Mouse (Mus musculus): ENCODE results near the gene Hist1h2be.
A peak's percentile ranks its signal among the peaks of the same experiment; 100 is the strongest.
"Not testable (repeated sequence)": the region's sequence is repeated elsewhere in the genome, so short reads cannot be mapped to it uniquely, and the experiment has no call there.

Gene Hist1h2be

DNA sequence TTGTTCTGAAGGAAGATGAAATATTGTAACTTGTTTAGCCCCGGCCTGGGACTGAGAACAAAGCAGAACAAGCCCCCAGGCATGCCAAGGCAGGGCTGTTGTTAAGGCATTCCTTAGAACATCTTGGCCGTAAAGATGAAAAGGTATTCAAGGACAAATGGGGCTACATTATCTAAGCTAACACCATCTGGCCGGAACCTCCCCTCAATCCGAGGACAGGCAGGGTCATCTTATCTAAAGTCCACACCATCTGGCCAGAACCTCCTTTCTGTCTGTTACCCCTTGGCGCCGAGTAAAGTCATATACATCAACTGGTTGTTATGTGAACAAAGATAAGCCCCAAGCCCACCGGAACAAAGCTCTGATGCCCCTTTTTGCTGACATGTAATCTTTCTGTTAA lies 29.0 kb downstream of the Hist1h2be start:
- not testable (repeated sequence) for DNase-seq (ENCODE audit: low read depth, low spot score)

DNA sequence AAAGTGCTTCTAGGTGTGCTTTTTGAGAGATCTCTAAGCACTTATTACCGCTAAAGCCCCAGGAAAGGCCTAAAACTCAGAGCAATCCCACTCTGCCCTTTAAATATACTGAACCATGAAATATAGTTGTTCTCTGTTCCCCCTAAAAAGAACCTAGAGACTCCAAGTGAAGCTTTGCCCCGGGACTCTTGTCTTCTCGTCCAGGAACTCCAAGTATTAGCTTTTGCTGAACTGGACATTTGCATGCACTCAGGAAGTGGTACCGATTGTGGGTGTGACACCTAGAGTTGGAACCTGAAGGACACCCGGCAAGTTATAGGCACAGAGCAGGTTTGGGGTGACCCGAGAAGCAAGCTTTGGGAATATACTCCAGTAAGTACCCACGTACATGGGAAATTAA lies 29.7 kb downstream of the Hist1h2be start:
- DNase-seq (ENCODE audit: low read depth, low spot score) = no peak

- DNase-seq (ENCODE audit: low read depth, low spot score) = no peak
Measured at GRCm38 (mm10) chr13:23586940-23587225, 34.0 kb downstream of the Hist1h2be start.

- DNase-seq (ENCODE audit: low read depth, low spot score) = no peak
Measured at GRCm38 (mm10) chr13:23586099-23586939, 34.6 kb downstream of the Hist1h2be start.

- peak; percentile 76 for DNase-seq (ENCODE audit: low read depth, low spot score)
Measured at GRCm38 (mm10) chr13:23585442-23586098, 35.4 kb downstream of the Hist1h2be start.

- peak; percentile 36 for DNase-seq (ENCODE audit: low read depth, low spot score)
Measured at GRCm38 (mm10) chr13:23585029-23585441, 35.9 kb downstream of the Hist1h2be start.

- no peak for DNase-seq (ENCODE audit: low read depth, low spot score)
Measured at GRCm38 (mm10) chr13:23584331-23584730, 36.6 kb downstream of the Hist1h2be start.

DNA sequence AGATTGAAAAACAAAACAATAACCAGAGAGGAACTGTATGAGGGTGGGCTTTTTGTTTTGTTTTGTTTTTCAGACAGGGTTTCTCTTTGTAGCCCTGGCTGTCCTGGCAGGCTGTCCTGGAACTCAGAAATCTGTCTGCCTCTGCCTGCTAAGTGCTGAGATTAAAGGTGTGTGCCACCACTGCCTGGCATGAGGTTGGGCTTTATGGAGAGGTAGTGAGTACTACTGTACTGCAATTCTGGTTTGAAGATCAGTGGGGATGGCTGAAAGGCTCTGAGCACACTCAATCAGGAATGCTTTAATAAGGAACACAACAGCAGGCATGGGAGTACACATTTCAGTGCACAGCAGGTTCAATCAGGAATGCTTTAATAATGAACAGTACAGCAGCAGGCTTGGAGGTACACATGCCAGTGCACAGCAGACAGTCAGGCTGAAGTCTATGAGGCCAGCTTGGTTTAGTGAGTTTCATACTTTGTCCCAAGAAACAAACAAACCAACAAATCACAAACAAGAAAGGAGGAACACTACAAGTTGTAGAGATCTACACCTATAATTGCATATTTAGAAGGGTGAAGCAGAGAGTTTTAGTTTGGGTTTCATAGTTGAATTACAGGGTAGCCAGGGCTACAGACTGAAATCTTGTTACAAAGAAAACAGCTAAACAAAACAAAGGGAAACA lies 37.4 kb downstream of the Hist1h2be start:
- DNase-seq (ENCODE audit: low read depth, low spot score) = no peak

DNA sequence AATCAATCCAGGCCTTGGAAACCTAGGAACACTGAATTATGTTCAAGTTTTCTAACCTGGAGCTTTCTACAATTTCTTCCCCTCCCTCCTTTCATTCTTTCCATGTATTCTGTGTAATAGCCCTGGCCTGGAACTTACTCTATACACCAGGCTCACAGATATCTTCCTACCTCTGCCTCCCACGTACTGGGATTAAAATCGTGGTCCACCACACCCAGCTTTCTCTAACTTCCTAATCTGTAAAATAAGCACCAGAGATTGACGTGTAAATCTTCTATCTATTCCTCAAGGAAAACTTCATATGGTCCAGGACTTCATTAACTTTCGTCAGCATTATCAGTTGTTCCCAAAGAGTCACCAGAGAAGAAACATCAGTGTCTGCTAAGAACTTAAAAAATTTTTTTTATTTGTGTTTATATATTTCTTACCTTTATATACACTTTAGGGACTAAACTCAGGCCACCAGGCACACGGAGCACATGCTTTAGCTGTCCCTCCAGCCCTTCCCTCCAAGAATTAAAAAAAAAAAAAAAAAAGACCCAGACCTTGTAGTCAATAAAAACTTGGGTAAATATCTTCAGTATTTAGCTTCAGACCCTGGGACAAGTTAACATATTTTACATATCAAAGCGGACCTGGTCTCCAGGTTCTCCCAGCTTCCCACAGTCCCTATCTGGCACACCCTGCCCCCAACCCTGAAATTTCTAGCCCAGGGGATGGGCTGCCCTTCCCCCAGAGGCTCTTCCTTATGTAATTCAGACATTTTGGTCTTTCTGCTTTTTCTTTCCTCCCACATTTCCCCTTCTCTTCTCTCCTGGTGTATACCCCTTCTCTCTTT lies 38.5 kb downstream of the Hist1h2be start:
- no peak for DNase-seq (ENCODE audit: low read depth, low spot score)

DNA sequence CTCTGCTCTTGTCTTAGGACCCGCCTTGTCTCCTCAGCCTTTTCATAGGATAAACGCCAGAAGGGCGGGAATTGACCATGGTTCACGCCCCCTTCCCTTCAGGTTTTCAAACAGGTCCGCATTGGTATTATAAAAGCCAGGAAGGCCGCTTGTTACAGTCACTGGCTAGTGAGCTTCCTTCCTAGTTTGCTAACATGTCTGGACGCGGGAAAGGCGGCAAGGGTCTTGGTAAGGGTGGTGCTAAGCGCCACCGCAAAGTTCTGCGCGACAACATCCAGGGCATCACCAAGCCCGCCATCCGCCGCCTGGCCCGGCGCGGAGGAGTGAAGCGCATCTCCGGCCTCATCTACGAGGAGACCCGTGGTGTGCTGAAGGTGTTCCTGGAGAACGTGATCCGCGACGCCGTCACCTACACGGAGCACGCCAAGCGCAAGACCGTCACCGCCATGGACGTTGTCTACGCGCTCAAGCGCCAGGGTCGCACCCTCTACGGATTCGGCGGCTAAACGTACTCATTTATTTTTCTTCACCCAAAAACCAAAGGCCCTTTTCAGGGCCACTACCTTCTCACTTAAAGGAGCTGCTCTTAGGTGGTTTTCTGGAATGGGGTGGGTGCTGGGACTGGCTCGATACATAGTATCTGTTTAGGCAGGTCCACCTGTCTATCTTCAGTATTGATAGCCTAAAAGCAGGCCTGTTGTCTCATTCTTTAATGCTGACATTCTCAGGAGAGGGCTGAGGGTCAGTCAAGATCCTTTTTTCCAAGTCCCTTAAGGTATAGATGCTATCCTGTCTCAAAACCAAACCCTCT lies 39.3 kb downstream of the Hist1h2be start, which contains the start of gene Hist1h4d:
Gene Hist1h4d (plus strand): TSS at position 191 of the 811 bp plus-strand sequence.
- peak; percentile 94 for DNase-seq (ENCODE audit: low read depth, low spot score)

DNA sequence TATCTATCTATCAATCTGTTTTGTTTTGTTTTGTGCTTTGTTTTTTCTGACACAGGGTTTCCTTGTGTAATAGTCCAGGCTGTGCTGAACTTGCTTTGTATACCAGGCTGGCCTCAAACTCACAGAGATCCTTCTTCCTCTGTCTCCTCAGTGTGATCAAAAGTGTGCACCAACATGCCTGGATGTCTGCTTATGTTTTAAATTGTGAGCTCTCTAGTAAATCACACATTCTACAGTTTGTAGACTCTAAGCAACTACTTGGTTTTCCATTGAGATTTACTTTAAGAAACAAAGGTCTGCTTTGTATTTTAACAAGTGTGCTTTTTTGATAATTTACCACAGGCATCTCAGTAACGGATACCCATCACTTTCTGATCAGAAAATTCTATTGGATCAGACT lies 43.1 kb downstream of the Hist1h2be start:
- DNase-seq (ENCODE audit: low read depth, low spot score) = no peak

DNA sequence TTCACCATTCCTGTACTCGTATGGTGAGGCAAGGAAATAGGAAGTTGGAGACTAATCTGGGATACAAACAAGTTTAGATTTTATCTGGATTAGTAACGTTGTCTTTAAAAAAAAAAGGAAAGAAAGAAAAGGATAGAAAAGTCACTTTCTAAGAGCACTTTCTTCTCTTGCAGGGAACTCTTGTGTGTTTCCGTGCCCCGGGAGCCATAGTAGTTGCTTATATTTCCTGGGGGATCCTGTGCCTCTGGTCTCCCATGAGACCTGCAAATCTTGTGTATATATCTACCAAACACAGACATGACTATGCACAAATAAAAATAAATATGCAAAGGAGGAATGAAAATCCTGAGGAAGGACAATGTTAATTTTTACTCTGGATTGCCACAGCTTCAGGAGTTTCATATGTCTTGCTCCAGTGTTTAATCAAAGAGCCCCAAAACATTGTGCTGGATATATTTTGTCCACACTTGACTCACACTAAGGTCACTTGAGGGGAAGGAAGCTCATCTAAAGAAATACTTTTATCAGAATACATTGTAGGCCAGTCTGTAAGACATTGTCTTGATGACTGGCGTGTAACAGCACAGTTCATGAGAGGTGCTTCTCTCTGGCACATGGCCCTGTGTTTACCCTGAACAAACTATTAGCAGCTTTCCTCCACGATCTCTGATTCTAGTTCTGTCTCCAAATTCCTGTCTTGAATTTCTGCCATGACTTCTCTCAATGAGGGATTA lies 43.9 kb downstream of the Hist1h2be start:
- no peak for DNase-seq (ENCODE audit: low read depth, low spot score)

DNA sequence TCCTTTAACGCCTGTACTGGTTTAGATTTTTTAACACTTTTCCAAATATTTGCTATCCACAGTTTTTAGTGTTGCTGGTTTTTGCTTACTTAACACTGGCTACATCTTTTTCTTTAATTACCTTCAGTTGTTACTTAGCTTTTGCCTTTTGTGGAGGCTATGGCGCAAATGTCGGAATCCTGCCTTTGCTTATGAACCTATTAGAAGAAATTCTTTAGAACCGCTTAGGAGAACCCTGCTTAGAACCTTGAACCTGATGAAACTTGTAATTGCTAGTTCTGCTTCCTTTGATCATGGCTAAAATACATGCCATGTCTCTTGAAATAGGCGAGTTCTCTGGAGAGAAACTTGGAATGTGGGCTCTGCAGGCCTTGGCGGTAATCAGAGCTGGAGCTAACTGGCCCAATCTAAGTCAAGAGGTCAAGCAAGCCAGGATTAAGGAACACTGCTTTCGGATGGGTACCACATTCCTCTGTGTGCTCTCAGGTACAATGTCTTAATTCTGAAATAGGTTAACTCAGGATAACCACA lies 44.5 kb downstream of the Hist1h2be start:
- no peak for DNase-seq (ENCODE audit: low read depth, low spot score)

DNA sequence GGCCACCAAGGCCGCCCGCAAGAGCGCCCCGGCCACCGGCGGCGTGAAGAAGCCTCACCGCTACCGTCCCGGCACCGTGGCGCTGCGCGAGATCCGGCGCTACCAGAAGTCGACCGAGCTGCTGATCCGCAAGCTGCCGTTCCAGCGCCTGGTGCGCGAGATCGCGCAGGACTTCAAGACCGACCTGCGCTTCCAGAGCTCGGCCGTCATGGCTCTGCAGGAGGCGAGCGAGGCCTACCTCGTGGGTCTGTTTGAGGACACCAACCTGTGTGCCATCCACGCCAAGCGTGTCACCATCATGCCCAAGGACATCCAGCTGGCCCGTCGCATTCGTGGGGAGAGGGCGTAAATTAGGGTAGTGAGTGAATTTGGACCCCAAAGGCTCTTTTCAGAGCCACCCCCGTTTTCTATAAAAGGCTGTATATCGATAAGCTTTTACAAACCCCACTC lies 45.0 kb downstream of the Hist1h2be start:
- DNase-seq (ENCODE audit: low read depth, low spot score) = not testable (repeated sequence)

- peak; percentile 49 for DNase-seq (ENCODE audit: low read depth, low spot score)
Measured at GRCm38 (mm10) chr13:23575271-23575851, 45.6 kb downstream of the Hist1h2be start, which contains the start of gene Hist1h3d. Gene Hist1h3d (plus strand): TSS chr13:23575763.

DNA sequence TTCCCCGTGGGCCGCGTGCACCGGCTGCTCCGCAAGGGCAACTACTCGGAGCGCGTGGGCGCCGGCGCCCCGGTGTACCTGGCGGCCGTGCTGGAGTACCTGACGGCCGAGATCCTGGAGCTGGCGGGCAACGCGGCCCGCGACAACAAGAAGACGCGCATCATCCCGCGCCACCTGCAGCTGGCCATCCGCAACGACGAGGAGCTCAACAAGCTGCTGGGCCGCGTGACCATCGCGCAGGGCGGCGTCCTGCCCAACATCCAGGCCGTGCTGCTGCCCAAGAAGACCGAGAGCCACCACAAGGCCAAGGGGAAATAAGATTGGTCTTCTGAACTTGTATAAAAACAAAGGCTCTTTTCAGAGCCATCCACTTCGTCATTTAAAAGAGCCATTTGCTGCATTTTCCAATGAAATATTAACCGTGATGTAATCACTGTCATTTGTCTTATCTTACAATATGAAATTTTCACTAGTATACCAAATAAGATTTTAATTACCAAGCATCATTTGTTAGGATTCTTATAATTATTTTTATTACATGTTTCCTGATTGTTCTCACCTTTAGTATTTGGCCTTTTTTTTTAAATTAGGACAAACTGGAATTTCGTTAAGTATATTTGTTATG lies 46.3 kb downstream of the Hist1h2be start:
- not testable (repeated sequence) for DNase-seq (ENCODE audit: low read depth, low spot score)

DNA sequence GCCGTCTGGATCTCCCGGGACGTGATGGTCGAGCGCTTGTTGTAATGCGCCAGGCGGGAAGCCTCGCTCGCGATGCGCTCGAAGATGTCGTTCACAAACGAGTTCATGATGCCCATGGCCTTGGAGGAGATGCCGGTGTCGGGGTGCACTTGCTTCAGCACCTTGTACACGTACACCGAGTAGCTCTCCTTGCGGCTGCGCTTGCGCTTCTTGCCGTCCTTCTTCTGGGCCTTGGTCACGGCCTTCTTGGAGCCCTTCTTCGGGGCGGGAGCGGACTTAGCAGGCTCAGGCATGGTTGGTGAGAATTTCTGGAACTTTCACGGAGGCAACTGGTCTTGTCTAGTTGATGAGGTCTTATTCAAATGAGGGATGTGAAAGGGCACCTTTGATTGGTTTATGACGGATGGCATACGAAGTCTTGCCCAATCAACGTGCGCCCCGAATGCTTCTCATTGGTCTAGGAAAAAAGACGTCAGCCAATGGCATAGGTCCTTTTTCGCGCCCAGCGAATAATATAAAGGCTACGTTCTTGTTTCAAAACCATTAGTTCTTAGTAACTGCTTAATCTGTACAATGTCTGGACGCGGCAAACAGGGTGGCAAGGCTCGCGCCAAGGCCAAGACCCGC lies 46.9 kb downstream of the Hist1h2be start, which contains the start of the genes Hist1h2bf and Hist1h2ad:
Gene Hist1h2bf (minus strand): TSS at position 299 of the 627 bp plus-strand sequence.
Gene Hist1h2ad (plus strand): TSS at position 484 of the 627 bp plus-strand sequence.
- peak; percentile 94 for DNase-seq (ENCODE audit: low read depth, low spot score)
